Mouse (Mus musculus) spleen, adult 2 months (tissue): Measurements from ENCODE around the gene Zfp668.
A peak's percentile ranks its signal among the peaks of the same experiment; 100 is the strongest.

Experiments used
- CTCF ChIP-seq: fragments of 200-500 bp; IDR thresholded peaks from 2 replicates; pipeline ENCODE4 v1.5.1; 2011; ENCODE audit warnings: mild to moderate bottlenecking, inconsistent platforms; ENCODE audit not compliant: insufficient read depth, insufficient read length, insufficient replicate concordance; ENCODE audit errors: extremely low read depth
- POLR2A ChIP-seq: fragments of 200-500 bp; IDR thresholded peaks from 2 replicates; pipeline ENCODE4 v1.6.1; 2011; ENCODE audit warnings: low read depth, low read length, inconsistent platforms

GRCm38 (mm10) chr7:127841340-127842000 is 35.2 kb downstream of the Zfp668 start:
- TF ChIP-seq CTCF (no peak), POLR2A (peak; percentile 55)
